Mouse (Mus musculus): Measurements from ENCODE around the gene Olfr169. TPM values are rescaled to one million over a fixed set of nuclear protein-coding genes. Genes with fewer than 3 reads are reported as not detected.
"Not testable (repeated sequence)": the region's sequence is repeated elsewhere in the genome, so short reads cannot be mapped to it uniquely, and the experiment has no call there.

Olfr169 gene
- not detected in 2 replicates for polyA plus RNA-seq (2016; fragmentation: Nextera tagmentation; extraction: Ambion mirVana)

- H3K27ac ChIP-seq: not testable (repeated sequence)
- WGBS: 94% methylated on average over 2 of the region's 2 CpGs
These were observed at the start of gene Olfr169 for GRCm38 (mm10) chr16:19571709-19572108. Gene Olfr169 (minus strand): TSS chr16:19571809.

GRCm38 (mm10) chr16:19611782-19612181 is 40.2 kb upstream of the Olfr169 start, which contains the start of gene Olfr170:
Gene Olfr170 (minus strand): TSS chr16:19611882.
- not testable (repeated sequence) for H3K4me2 ChIP-seq; H3K9ac ChIP-seq; H3K27me3 ChIP-seq; H3K9me3 ChIP-seq; H3K36me3 ChIP-seq (replicated peaks); ATAC-seq (ENCODE audit: low FRiP score); H3K4me3 ChIP-seq (replicated peaks); H3K27ac ChIP-seq; H3K4me1 ChIP-seq
- 87% methylated on average over 2 of the region's 2 CpGs for WGBS

More at GRCm38 (mm10) chr16:19571709-19572108, at the start of gene Olfr169:
- not testable (repeated sequence) for ATAC-seq (ENCODE audit: low FRiP score); H3K4me3 ChIP-seq (replicated peaks); H3K36me3 ChIP-seq (replicated peaks); H3K9me3 ChIP-seq; H3K27me3 ChIP-seq; H3K4me2 ChIP-seq; H3K4me1 ChIP-seq; H3K9ac ChIP-seq

GRCm38 (mm10) chr16:19603166-19603565 is 31.6 kb upstream of the Olfr169 start:
- no peak overlapping the region for H3K4me3 ChIP-seq (replicated peaks)
- no peaks in the 10 kb centered on the region for H3K4me1 ChIP-seq
- H3K27me3 ChIP-seq: no peaks in the 10 kb centered on the region
- no peak for ATAC-seq (ENCODE audit: low FRiP score)
- no peak overlapping the region for H3K9ac ChIP-seq
- 64% methylated on average over 2 of the region's 2 CpGs for WGBS
- H3K36me3 ChIP-seq (replicated peaks): no peaks in the 10 kb centered on the region
- H3K9me3 ChIP-seq: no peaks in the 10 kb centered on the region
- H3K27ac ChIP-seq: no peak overlapping the region
- H3K4me2 ChIP-seq: no peak overlapping the region

GRCm38 (mm10) chr16:19553429-19553828 is 18.2 kb downstream of the Olfr169 start:
- not testable (repeated sequence) for H3K27ac ChIP-seq; H3K4me1 ChIP-seq; H3K9ac ChIP-seq; ATAC-seq (ENCODE audit: low FRiP score); H3K4me3 ChIP-seq (replicated peaks); H3K4me2 ChIP-seq; H3K27me3 ChIP-seq; H3K9me3 ChIP-seq; H3K36me3 ChIP-seq (replicated peaks)
- WGBS: 90% methylated on average over 7 of the region's 7 CpGs

GRCm38 (mm10) chr16:19552246-19552645 is 19.4 kb downstream of the Olfr169 start:
- not testable (repeated sequence) for H3K36me3 ChIP-seq (replicated peaks); H3K4me3 ChIP-seq (replicated peaks); H3K9ac ChIP-seq; H3K4me1 ChIP-seq; H3K27me3 ChIP-seq; H3K4me2 ChIP-seq; H3K9me3 ChIP-seq; ATAC-seq (ENCODE audit: low FRiP score); H3K27ac ChIP-seq
- WGBS: 96% methylated on average over 3 of the region's 3 CpGs

- no peak within 1 kb of the TSS for H3K9ac ChIP-seq
- no peaks in the 10 kb centered on the region for H3K27me3 ChIP-seq
- H3K4me3 ChIP-seq (replicated peaks): no peak within 1 kb of the TSS
- no peak within 1 kb of the TSS for H3K4me2 ChIP-seq
- H3K4me1 ChIP-seq: no peaks in the 10 kb centered on the region
- no peak for ATAC-seq (ENCODE audit: low FRiP score)
- no peaks in the 10 kb centered on the region for H3K36me3 ChIP-seq (replicated peaks)
- H3K9me3 ChIP-seq: 0 out of 2 replicates have a peak, but pooled peaks cover 4% of the 10 kb centered on the region
- no peak within 1 kb of the TSS for H3K27ac ChIP-seq
These were observed 36.2 kb downstream of the Olfr169 start, which contains the start of gene Olfr168 for GRCm38 (mm10) chr16:19535455-19535854. Gene Olfr168 (minus strand): TSS chr16:19535555.

GRCm38 (mm10) chr16:19522166-19522565 is 49.4 kb downstream of the Olfr169 start, which contains the start of gene Olfr167:
Gene Olfr167 (minus strand): TSS chr16:19522266.
- no peaks in the 10 kb centered on the region for H3K4me1 ChIP-seq
- 96% methylated on average over 2 of the region's 2 CpGs for WGBS
- no peak within 1 kb of the TSS for H3K4me3 ChIP-seq (replicated peaks)
- no peak within 1 kb of the TSS for H3K4me2 ChIP-seq
- ATAC-seq (ENCODE audit: low FRiP score): no peak
- H3K36me3 ChIP-seq (replicated peaks): no peaks in the 10 kb centered on the region
- H3K27me3 ChIP-seq: no peaks in the 10 kb centered on the region
- H3K9ac ChIP-seq: no peak within 1 kb of the TSS
- no peaks in the 10 kb centered on the region for H3K9me3 ChIP-seq
- no peak within 1 kb of the TSS for H3K27ac ChIP-seq

Other genes with a start within 250 kb of the Olfr169 start
- gene Olfr165, start 148.7 kb downstream of the Olfr169 start, polyA plus RNA-seq (2016; fragmentation: Nextera tagmentation; extraction: Ambion mirVana): not detected in 2 replicates
- not detected in 2 replicates for gene Olfr166, start 88.1 kb downstream of the Olfr169 start, polyA plus RNA-seq (2016; fragmentation: Nextera tagmentation; extraction: Ambion mirVana)
- not detected in 2 replicates for gene Olfr167, start 49.5 kb downstream of the Olfr169 start, polyA plus RNA-seq (2016; fragmentation: Nextera tagmentation; extraction: Ambion mirVana)
- not detected in 2 replicates for gene Olfr168, start 36.3 kb downstream of the Olfr169 start, polyA plus RNA-seq (2016; fragmentation: Nextera tagmentation; extraction: Ambion mirVana)
- gene Olfr170, start 40.1 kb upstream of the Olfr169 start, polyA plus RNA-seq (2016; fragmentation: Nextera tagmentation; extraction: Ambion mirVana): not detected in 2 replicates
- gene Olfr171, start 58.1 kb upstream of the Olfr169 start, polyA plus RNA-seq (2016; fragmentation: Nextera tagmentation; extraction: Ambion mirVana): not detected in 2 replicates
- not detected in 2 replicates for gene Lamp3, start 134.6 kb upstream of the Olfr169 start, polyA plus RNA-seq (2016; fragmentation: Nextera tagmentation; extraction: Ambion mirVana)
- 53.7 and 57.8 TPM in 2 replicates for gene B3gnt5, start 188.4 kb upstream of the Olfr169 start, polyA plus RNA-seq (2016; fragmentation: Nextera tagmentation; extraction: Ambion mirVana)

All from forebrain, embryonic 12.5 days (tissue).